Mouse (Mus musculus) left cerebral cortex, postnatal 36 days (tissue): ENCODE measurements around the gene Podxl. TPM values are rescaled to one million over a fixed set of nuclear protein-coding genes. Genes with fewer than 3 reads are reported as not detected.

ENCODE experiments used
- DNase-seq, 2 experiments: peaks; one replicate each; pipeline ENCODE4 v3.0.0; 2021 to 2022; ENCODE audit warnings: low spot score in 2 of 2, mixed read lengths in 1 of 2
- intact Hi-C: fragments of 180-260 bp; cut with DNase I; formaldehyde crosslinking; loops from one replicate; pipeline ENCODE4 v1.15.1; 2025
- total RNA-seq, 2 experiments: library from RNA; stranded (reverse); gene quantifications; 2 replicates each; pipeline ENCODE4 v1.2.3; 2021

Gene Podxl
- total RNA-seq, 2 experiments from 2014 or later, result 15.6 to 17.2 TPM

DNA sequence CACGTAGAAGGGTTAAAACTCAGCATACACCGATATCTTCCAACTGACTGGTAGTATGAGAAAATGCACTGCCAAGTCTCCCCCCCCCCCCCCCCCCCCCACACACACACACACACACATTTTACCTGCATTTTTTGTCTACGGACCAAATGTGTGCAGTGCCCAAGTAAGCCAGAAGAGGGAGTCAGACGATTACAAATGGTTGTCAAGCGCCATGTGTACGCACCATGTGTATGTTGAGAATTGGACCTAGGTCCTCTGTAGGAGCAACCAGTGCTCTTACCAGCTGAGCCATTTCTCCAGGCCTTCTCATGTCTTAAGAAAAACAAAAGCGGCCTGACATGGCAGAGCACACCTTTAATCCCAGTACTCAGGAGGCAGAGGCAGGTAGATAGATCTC lies 35.9 kb downstream of the Podxl start:
- intact Hi-C loops, result no loop called here
- DNase-seq, result peak in 1 of 2 experiments; percentile 52

DNA sequence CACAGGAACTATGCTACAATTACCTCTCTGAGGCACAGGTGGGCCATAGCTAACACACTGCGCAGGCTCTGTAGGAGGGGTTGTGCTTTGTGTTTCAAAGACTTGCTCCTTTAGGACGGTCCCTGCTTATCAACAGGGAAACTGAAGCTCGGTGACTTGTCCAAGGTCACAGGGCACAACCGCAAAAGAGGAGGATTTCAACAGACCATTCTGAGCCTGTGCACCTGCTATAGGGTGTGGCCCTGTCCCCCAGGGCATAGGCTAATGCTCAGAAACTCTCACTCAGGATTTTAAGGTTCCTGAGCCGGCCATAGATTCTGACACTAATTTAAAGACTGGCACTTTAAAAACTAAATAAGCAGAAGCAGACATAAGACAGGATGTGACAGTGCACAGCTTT lies 36.9 kb downstream of the Podxl start:
- intact Hi-C loops, result no loop called here
- no peak for DNase-seq

DNA sequence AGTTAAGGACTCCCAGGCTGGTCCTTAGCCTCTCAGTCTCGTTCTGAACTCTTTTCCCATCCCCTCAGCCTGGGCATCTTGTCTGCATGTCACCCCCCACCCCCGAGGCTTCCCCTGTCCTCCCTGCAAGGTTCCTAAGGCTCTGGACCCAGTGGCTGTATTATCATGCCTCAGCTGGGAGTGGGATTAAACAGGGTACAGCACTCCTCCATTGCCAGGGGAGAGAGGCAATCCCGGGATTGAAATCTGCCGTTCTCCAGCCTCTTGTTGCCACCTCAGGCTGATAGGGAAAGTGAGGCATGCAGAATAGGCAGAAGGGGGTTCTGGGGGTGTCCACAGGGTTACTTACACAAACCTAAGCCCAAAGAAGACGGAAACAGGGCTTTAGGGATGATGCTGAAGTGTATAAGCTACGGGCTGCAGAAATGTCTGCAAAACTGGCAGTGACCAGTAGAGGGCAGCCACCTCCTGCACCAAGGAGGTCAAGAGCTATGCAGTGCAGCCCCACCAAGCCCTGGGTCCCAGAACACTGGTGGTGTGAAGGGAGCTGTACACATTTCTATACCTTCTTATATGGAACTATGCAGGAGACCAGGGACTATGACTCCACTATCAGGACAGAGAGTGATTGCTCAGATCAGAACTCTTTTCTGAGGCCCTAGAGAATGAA lies 38.4 kb downstream of the Podxl start:
- intact Hi-C loops, result loop anchor here (1.0 kb wide), 1 partner anchor 114 kb away; no protein-coding TSS in a partner anchor
- peak in 1 of 2 experiments; percentile 56 for DNase-seq

DNA sequence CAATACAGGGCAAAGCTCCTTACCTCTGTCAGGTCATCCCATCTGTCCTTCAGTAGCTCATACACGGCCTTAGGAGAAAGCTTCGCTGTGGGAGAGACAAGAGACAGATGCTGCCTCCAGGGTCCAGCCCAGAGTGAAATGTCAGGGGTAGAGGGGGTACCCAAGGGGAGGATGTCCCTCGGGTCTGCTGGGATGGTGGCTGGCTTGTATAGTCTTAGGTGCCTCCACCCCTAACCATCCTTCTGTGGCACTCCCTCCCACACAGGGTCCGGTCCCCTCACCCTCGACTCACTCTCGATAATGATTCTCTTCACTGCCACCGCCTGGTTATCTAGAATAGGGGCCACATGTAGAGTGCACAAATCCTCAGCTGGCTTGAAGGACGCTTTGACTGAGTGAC lies 39.1 kb downstream of the Podxl start:
- intact Hi-C loops, result loop anchor here (1.0 kb wide), 1 partner anchor 115 kb away; no protein-coding TSS in a partner anchor
- DNase-seq, result no peak

DNA sequence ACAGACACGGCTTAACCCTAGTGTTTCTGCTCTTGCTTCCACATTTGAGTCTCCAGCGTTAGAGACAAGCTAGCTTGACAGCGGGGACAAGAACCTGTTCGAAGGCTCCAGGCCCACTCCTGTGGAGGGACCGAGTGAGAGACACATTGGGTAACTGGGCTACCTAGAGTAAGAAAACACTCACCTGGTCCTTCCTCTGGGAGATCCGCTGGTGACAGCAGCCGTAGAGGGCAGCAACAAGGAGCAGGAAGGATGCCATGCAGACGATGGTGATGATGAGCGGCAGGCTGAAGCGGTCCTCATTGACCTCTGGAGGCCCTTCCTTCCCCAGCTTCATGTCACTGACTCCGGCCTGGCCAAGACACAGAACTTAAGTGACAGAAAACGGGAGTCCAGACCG lies 39.7 kb downstream of the Podxl start:
- intact Hi-C loops, result no loop called here
- no peak for DNase-seq

DNA sequence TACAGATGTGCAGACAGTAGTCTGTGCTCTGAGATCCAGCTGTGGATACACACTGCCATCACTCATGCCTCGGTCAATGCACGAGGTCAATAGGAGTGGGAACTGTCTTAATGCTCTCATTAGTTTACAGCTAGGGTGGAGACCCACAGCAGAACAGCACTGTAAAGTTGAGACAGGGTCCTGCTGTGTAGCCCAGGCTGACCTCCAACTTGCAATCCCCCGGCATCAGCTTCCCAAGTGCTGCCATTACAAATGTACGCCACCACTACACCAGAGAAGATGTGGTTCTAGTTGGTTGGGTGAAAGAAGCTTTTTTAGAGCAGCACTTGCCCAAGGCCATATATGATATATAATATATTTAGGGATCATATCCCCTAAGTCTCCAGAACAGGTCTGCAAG lies 40.1 kb downstream of the Podxl start:
- DNase-seq, result no peak
- intact Hi-C loops, result no loop called here

DNA sequence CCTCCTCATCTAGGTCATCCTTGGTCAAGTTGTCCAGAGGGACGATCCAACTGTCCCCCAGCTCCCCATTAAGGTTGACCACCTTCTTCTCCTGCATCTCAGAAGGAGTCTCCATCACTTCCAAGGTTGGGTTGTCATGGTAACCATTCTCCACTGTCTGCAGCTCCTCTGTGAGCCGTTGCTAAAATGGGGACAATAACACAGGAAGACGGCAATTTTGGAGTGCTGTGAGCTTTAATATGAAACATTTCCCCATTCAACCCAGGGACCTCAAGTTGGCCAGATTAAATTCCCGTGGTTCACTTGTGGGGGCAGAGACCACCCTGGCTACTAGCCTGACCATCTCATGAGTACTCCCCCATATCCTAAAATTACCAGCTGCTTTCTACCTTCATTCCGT lies 40.7 kb downstream of the Podxl start:
- DNase-seq, result peak; percentile 58 to 59
- intact Hi-C loops, result no loop called here

DNA sequence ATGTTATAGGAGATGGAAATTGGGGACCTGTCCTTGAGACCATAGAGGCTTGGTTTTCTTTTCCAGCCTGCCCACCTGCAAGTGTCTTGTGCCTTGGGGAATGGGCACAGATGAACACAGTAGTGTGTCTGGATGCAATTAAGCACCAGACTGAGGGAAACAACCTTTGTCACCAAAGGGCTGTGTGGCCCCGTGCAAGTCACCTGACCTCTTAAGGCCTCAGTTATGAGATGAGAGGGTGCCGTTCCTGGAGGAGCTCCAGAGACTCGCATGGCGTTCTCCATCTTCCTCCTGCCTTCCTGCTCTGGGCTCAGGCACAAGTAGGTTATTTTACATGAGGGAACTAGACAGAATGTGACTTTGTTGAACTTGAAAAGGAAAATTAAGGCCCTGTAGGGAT lies 41.3 kb downstream of the Podxl start:
- intact Hi-C loops, result no loop called here
- no peak for DNase-seq

DNA sequence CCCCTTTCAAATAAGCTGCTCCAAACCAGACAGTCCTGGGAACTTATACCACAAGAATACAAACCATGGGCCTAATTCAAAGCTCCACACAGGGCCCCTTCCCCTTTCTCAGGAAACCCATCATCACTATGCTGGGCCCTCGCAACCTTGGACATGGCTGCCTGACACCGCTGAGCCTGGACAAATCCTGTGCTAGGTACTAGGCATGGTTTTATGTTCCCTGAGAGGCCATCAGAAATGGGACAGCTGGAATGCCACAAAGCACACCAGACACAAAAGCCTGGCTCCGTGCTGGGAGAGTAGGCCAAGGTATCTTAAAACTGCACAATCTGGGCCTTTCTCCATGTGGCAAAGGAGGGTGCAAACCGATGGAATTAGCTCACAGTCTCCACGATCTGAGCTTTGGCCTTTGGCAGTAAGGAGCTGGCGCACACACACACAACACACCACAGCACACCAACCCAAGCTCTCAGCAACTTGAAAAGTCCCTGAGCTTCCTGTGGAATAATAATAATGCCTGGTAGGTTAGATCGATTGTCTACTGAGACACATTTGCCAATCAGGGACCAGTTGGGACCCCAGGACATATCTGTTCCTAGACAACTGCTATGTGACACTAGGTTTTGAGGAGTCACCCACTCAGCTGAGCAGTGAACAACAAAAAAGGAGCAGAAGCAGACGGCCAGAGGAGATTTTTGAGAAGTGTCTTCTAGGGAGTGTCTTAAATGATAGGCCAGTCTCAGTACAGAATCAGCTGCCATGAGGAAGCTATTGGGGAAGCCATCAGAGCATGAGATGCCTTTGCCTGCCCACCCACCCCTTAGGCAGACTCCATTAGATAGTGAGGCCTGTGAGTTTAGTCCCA lies 42.1 kb downstream of the Podxl start:
- no peak for DNase-seq
- intact Hi-C loops, result no loop called here

DNA sequence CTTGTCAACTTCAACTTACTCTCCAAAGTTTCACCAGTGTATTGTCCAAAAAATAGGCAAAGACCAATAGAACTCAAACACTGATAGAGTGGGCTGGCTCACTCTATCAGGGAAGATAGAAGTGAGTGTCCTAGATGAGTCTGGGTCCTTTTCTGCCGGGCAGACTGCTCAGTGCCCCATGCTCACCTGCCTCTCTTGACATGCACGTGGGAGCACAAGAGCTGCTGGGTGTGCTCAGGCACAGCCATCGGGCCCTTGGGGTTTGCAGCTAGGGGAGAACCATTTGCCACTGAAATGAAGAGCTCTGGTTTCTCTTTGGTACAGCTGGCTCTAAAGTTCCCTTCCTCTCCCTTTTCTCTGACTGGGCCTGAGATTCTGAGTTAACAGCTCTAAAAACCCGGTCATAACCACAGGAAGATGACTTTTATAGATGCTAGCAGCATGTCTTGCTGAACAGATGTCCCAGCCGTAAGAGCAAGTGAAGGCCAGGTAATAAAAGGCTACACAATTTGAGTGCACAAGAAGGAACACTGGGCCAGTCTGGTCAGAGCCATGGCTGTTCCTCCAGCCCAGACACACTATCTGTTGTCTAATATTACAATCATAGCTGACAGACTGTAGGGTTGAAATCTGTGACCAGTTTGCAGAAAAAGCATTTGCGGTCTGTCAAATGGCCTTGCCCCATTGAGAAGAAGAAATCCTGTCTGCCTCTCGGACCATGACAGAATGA lies 43.1 kb downstream of the Podxl start:
- intact Hi-C loops, result no loop called here
- DNase-seq, result no peak

DNA sequence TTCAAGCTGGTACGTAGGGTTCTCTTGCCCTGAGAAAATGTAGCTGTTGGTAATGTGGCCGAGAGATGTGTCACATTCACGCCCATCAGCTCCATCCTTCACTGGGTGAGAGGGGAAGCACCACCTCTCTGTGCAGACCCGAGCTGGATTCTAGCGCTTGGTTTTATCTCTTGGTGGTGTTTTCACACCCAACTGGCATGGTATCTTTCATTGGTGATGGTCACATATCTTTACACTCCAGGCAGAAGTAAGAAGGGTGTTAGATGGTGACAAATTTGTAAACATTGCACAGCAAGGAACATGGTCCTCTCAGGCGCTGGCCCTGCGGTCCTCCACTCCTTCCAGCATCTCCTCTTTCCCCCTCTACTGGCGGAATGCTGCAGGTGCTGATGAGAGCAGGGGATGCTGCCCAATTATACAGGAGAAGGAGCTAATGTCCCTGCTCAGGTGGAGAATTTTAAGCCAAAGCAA lies 44.7 kb downstream of the Podxl start:
- DNase-seq, result no peak
- intact Hi-C loops, result no loop called here

DNA sequence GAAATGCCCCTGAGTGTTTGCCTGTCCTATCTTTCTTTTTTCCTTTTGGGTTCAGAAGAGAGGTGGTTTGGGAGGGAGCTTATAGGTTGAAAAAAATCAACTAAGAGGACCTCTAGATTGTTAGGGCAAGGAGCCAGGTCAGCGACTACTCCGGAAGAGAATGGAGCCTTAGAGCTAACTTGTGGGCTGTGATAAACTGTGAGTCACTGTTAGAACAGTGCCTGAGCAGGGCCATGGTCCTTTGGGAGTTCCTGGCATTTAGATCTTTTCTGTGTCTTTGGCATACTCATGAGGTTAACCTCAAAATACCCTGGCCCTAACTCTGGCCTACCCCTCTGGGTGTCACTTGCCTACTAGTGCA lies 45.5 kb downstream of the Podxl start:
- no peak for DNase-seq
- intact Hi-C loops, result no loop called here

DNA sequence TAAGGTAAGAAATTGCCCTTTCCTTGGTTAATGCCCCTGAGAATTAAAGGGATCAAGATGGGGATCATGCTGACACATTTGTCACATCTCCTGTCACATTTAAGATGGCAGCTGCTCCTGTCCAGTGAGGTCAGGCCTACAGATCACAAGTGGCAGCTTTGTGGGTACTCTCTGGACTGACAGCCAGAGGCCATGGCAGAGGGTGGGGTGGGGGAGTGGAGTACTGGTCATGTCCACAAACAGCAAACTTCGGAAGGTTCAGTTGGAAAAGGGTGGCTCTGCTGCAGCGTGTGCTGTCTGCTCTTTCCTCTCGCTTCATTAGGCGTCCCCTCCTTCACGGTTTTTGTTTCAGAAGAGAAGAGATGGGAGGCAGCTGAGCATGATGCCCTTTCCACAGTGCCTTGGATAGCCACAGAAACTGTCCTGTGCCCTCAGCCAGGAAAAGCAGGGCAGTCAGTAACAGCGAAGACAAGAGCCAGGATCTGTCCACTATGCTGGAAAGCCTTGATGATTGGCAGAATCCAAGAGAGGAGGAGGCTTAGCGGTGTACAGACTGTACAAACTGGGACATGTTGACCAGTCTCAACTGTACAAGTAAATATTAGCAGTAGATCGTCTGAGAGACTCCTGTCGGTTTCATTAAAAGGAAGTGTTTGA lies 46.0 kb downstream of the Podxl start:
- DNase-seq, result no peak
- intact Hi-C loops, result no loop called here

DNA sequence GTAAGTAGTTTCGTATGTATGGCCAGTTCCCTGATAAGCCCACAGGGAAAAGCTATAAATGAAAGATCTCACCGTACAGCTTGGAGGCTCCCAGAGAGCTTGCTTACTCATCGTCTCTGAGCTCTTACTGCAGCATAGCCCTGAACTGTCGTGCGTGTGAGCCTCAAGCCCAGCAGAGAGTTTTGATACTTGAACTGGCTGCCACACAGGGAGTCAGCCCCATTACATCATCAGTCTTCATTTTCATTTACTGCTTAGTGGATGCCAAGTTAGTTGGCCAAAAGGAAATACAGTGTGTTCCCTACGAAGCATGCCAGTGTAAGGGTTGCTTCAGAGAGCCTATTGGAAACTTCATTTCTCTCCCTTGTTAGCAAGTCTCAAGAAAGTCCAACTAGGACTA lies 50.1 kb downstream of the Podxl start:
- intact Hi-C loops, result no loop called here
- DNase-seq, result no peak

DNA sequence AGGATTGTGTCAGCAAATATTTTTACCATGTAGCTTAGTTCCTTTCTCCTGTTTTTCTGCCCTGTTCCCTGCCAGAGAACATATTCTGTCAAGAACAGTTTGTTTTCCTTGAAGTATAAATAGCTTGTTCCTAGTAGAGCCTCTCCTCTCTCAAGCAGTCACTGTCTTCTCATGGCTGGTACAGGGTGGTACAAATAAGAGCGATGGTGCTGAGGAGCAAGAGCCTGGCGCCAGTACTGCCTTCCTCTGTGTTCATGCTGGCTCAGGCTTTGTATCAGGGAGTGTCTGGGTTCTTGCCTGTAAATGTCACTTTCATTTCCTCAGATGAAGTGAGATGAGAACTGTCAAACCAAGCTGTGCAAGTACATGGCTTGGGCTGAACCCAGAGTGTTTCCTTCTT lies 61.2 kb downstream of the Podxl start:
- DNase-seq, result no peak
- intact Hi-C loops, result no loop called here

DNA sequence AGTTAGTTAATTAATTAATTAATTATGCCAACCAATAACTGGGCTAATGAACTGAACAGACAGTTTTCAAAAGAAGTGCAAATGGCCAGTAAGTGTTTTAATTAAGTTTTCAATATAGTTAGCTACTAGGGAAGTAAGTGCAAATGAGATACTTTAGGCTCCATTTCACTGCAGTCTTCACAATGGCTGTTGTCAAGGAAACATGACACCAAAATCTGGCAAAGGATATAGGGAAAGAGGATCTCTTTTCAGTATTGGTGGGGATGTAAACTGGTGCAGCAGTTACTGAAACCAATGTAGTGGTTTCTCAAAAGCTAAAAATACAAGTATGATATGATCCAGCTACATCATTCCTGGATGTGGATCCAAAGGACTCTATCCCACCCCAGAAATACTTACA lies 63.1 kb downstream of the Podxl start:
- intact Hi-C loops, result no loop called here
- DNase-seq, result no peak

DNA sequence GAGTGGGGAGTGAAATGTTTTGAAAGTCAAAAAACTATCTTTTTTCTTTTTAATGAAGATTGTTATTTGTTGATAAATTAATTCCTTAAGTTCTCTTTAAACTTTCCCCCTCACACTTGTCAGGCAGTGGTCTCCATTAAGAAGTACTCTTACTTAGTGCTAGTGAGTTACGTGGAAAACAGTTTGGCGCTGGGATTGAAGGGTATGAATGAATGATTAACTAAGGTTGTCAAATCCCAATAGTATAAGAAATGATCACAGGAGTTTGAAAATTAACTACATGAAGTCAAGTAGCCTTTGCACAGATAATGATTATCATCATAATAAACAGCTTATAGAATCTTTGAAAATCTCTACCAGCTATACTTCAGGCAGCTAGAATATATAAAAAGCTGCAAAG lies 63.5 kb downstream of the Podxl start:
- no peak for DNase-seq
- intact Hi-C loops, result no loop called here

DNA sequence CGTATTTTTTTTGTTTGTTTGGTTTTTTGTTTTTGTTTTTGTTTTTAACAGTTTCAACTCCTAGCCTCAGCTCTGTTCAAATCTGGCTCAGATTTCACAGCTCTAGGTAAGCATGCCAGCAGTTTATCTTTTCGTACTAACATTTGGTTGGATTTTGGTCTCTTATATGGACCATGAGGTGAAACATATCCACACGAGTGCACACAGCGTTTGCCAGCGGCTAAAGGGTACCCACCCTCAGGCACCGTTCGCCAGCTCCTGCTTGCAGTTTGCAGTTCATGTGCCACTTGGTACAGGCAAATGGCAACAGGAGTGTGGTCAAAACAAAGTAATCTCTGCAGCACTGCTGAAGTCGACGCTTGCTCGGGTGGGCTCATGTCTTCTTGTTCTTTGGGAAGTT lies 63.9 kb downstream of the Podxl start:
- intact Hi-C loops, result no loop called here
- DNase-seq, result no peak

DNA sequence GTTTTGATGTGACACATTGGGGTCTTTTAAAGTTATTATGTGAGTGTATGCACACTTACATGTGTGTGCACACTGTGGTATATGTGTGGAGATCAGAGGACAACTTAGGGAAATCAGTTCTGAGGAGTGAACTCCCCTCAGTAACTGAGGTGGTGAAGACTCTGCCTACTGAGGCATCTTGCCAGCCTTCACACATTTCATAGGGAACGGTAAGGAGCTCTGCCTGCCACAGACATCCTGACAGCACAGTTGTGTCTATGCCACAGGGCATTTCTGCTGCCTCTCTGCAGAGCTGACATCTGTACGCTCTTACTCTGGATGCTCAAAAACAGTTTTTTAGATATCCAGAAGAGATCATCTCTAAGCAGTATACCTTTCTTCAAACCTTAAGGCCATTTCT lies 67.6 kb downstream of the Podxl start:
- DNase-seq, result no peak
- intact Hi-C loops, result no loop called here

DNA sequence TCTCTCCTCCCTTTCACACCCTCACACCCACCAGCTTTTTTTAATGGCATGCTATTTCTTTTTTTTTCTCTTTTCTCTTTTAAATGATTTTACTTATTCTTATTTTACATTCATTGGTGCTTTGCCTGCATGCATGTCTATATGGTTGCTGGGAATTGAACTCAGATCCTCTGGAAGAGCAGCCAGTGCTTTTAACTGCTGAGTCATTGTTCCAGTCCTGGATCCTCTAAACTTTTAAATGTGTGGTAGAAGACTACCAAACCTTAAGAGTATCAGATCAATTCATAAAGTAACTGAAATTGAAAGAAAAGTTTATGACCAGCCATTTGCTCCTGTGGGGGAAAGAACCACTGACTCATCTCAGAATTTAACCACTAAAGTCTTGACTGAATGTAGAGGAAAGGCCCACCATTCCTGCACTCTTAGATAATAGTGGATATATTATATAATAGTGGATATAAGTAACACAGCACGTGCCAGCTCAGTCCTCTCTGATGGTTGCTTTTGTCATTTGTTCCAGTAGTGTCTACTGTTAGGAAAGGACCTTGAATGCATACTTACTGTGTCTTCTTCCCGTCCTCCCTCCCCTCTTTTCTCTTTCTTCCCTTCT lies 68.6 kb downstream of the Podxl start:
- DNase-seq, result no peak
- intact Hi-C loops, result no loop called here
